Mouse (Mus musculus): Measurements from ENCODE around the gene Nipbl.

DNA sequence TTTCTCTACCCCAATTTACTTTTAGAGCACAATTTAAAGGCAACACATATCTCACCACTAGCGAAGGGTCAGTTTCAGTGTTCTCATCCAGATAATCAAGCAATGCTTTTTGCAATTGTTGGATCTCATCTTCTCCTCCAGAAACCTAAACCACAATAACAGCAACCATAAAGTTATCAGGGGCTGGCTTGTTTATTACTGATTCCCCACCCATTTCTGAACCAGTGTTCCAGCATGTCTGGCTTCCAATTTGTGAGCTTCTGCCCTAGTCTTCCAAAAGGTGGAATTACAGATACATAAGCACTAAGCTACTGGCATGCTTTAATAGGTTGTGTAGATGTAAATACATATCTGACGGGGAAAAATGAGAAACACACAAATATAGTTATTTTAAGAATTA, 118.6 kb downstream of the Nipbl start:
- no peak for TF ChIP-seq CTCF (conservative IDR thresholded peaks at IDR 0.05; ENCODE audit: insufficient read depth, insufficient read length, low read depth, low read length)
- no peak for TF ChIP-seq POLR2A (IDR thresholded peaks at IDR 0.05; ENCODE audit: low read depth, low read length)

Measured in kidney, adult 2 months (tissue).